ENCODE assay signal across 7 mouse cellular contexts in genomic region chr2:25983159-25983907, GRCm38 (mm10). TPM values are rescaled to one million over a fixed set of nuclear protein-coding genes. Genes with fewer than 3 reads are reported as not detected.
A peak's percentile ranks its signal among the peaks of the same experiment; 100 is the strongest.
DNase-seq lines count a peak whose midpoint lies in the region; ATAC-seq lines count a peak whose summit lies in the region.

Camsap1 (minus strand) TSS chr2:25983282.

- H3K9me3 ChIP-seq in intestine, embryonic 16.5 days (ENCODE audit: control insufficient read depth, low read length): no peaks in the 10 kb centered on the region
- no peaks in the 10 kb centered on the region for H3K9me3 ChIP-seq in midbrain, embryonic 11.5 days (ENCODE audit: control insufficient read depth, low read length)

- peak within 1 kb of the TSS; percentile 94 for H3K4me3 ChIP-seq in intestine, embryonic 16.5 days (ENCODE audit: low read length)
- H3K4me3 ChIP-seq in midbrain, embryonic 11.5 days (ENCODE audit: low read depth, low read length): peak within 1 kb of the TSS; percentile 92

- under 1% methylated on average over 51 of the region's 64 CpGs for WGBS in intestine, embryonic 16.5 days
- under 1% methylated on average over 31 of the region's 64 CpGs for WGBS in midbrain, embryonic 11.5 days

- no peaks in the 10 kb centered on the region for H3K36me3 ChIP-seq in intestine, embryonic 16.5 days (ENCODE audit: control insufficient read depth, insufficient read depth, low read length)
- no peaks in the 10 kb centered on the region for H3K36me3 ChIP-seq in midbrain, embryonic 11.5 days (ENCODE audit: control insufficient read depth, insufficient read depth, low read length)

- H3K4me1 ChIP-seq in intestine, embryonic 16.5 days (ENCODE audit: control insufficient read depth, insufficient read depth, low read length): peaks cover 31% of the 10 kb centered on the region
- peaks cover 24% of the 10 kb centered on the region for H3K4me1 ChIP-seq in midbrain, embryonic 11.5 days (ENCODE audit: control insufficient read depth, insufficient read depth, low read length)

- H3K27ac ChIP-seq in intestine, embryonic 16.5 days (ENCODE audit: low read length): peak within 1 kb of the TSS; percentile 76
- H3K27ac ChIP-seq in midbrain, embryonic 11.5 days (ENCODE audit: low read depth, low read length): peak within 1 kb of the TSS; percentile 86

- no peaks in the 10 kb centered on the region for H3K27me3 ChIP-seq in intestine, embryonic 16.5 days (replicated peaks; ENCODE audit: control insufficient read depth, insufficient read depth, low read length)
- H3K27me3 ChIP-seq in midbrain, embryonic 11.5 days (ENCODE audit: control insufficient read depth, insufficient read depth, low read length): no peaks in the 10 kb centered on the region

- peak within 1 kb of the TSS; percentile 92 for H3K4me2 ChIP-seq in intestine, embryonic 16.5 days (ENCODE audit: low read depth, low read length)
- H3K4me2 ChIP-seq in midbrain, embryonic 11.5 days: peak within 1 kb of the TSS; percentile 89

- peak within 1 kb of the TSS; percentile 90 for H3K9ac ChIP-seq in intestine, embryonic 16.5 days (ENCODE audit: low read depth, low read length)
- peak within 1 kb of the TSS; percentile 98 for H3K9ac ChIP-seq in midbrain, embryonic 11.5 days (ENCODE audit: low read length)

- peak; percentile 100 for ATAC-seq in intestine, embryonic 16.5 days
- peak; percentile 99 for ATAC-seq in midbrain, embryonic 11.5 days (ENCODE audit: low FRiP score)

- intact Hi-C loops in left cerebral cortex, postnatal 36 days (cut with DNase I): loop anchor here (2.0 to 5.0 kb wide), 3 partner anchors 37 to 121 kb away; partner anchors contain the start of genes Kcnt1 and Ubac1

- DNase-seq in adrenal gland, adult 8-10 months: peak; percentile 100
- peak; percentile 100 for DNase-seq in embryo, embryonic 9.5 days (ENCODE audit: extremely low spot score)
- peak; percentile 97 to 99 for DNase-seq in gastrocnemius, postnatal 4 days (ENCODE audit: low spot score in 2 of 2)
- DNase-seq in left cerebral cortex, postnatal 36 days (ENCODE audit: low spot score in 2 of 2): peak; percentile 99
- peak; percentile 100 for DNase-seq in midbrain, embryonic 11.5 days (ENCODE audit: low spot score, missing footprints)
- DNase-seq in skeletal muscle tissue, adult 2 months (ENCODE audit: low read depth, low spot score): peak; percentile 100

RNA-seq across cellular contexts. Expression of gene Camsap1, which starts in this region (rescaled TPM):
- total RNA-seq in adrenal gland, adult 8-10 months (2022): 10 to 100 TPM; 36.7 to 45.2 (median 39.8) TPM
- total RNA-seq in gastrocnemius, postnatal 4 days (2021): 10 to 100 TPM; 34.2 to 45.1 TPM
- 3.3 and 4.2 TPM in 2 replicates for polyA plus RNA-seq in intestine, embryonic 16.5 days (2015; fragmentation: Nextera tagmentation; extraction: Ambion mirVana)
- total RNA-seq in left cerebral cortex, postnatal 36 days (2021): 100 to 1,000 TPM; 154 to 163 TPM
- polyA plus RNA-seq in midbrain, embryonic 11.5 days (2014; fragmentation: Nextera tagmentation; extraction: Ambion mirVana): 34.4 and 46.8 TPM in 2 replicates

Comparison
In these comparisons a context has a peak if more than half of its experiments do, and no peak if none do; other contexts are left out.
1. Peak in every context shown above with its lines: DNase-seq, ATAC-seq, H3K4me3 ChIP-seq and H3K27ac ChIP-seq.